Mouse (Mus musculus): ENCODE data around the gene Lhfpl2.

GRCm38 (mm10) chr13:94083196-94083595 lies 25.6 kb downstream of the Lhfpl2 start:
- TF ChIP-seq CTCF (IDR thresholded peaks at IDR 0.05; ENCODE audit: control insufficient read depth, insufficient read depth, insufficient replicate concordance, low read depth, low read length) (no peak), POLR2A (IDR thresholded peaks at IDR 0.05; ENCODE audit: control insufficient read depth, low read depth, low read length) (no peak)

Data from testis, adult 2 months (tissue).